Mouse (Mus musculus) lung, postnatal 25 days (tissue): ENCODE measurements around the gene Fam160a1.

Experiments
- DNase-seq: peaks from one replicate; pipeline ENCODE4 v3.0.0; 2022; ENCODE audit warnings: low spot score

Gene Fam160a1

GRCm38 (mm10) chr3:85634389-85635125 is 182.5 kb downstream of the Fam160a1 start:
- no peak for DNase-seq

DNA sequence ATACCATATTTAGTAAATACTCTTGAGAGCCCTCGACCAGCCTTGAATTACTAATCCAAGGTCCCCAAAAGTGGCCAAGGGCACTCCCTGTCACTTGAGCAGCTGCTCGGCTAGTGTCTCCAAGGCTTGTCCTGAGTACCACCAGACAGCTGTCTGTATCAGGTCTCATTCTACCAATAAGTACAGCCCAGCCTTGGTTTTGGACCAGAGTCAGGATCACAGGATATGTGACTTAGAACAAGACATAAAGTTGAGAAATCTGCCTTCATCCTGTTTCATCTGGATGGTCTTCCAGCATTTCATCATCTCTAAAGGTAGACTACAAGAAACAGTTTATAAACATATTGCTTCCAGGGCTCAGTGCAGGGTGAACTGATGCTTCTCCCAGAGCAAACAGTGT is 183.4 kb downstream of the Fam160a1 start:
- DNase-seq: no peak

DNA sequence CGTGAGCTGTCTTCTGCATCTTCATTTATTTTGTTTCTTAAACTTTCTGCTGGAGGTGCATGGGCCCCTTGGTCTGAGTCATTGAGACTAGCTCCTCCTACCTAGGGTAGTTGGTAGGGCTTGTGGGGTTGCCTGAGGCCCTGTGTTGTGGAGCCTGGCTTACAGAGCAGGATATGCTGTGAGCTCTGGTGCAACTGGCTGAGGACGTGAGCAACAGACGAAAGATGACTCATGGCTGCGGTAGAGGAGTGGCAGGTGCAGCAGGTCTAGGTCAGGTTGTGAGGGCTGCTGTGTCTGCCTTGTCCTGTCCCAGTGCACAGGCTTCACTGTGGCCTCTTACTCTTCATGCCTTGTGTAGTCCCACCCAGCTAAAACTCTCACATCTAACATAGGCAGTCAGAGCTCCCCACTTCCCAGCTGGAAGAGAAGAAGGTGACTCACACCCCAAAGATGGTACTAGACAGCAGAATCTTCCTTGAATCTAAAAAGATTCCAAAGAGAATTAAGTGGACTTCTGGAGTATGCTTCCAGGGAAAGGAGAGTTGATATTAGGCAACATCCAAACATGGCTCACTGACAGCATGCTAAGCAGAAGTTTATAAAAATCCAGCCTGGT is 187.1 kb downstream of the Fam160a1 start:
- DNase-seq: no peak

GRCm38 (mm10) chr3:85619751-85620150 is 197.3 kb downstream of the Fam160a1 start:
- DNase-seq: no peak

GRCm38 (mm10) chr3:85619345-85619744 is 197.7 kb downstream of the Fam160a1 start:
- no peak for DNase-seq

- DNase-seq: no peak
These were observed 198.2 kb downstream of the Fam160a1 start for GRCm38 (mm10) chr3:85618885-85619284.

GRCm38 (mm10) chr3:85616389-85616788 is 200.7 kb downstream of the Fam160a1 start:
- DNase-seq: no peak
